10 mouse cellular contexts compared by ENCODE assay signal in the genomic region with DNA sequence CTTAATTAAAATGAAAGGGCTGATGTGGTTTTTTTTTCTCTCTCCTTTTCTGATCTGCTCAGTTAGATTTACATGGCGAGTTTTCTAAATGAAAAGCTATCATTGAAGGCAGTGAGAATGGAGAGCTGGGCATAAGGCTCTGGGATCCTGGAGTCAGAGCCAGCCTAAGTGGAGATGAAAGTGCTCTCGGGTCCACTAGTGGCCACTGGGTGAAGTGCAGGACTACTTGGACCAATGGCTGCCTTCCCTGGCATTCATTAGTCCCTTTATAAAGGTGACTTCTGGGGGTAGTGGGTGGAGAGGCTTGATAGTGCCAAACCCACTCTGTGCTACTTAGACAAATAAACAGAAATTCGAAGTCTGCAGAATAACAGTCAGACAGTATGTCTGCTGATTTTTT. TPM values are rescaled to one million over a fixed set of nuclear protein-coding genes. Genes with fewer than 3 reads are reported as not detected.
DNase-seq lines count a peak whose midpoint lies in the region; ATAC-seq and TF ChIP-seq lines count a peak whose summit lies in the region.
"Had no signal": no experiment of that assay in that cellular context is flagged by ENCODE, and none has a peak within 500 bp of the region (broad histone marks: within the 10 kb centered on the region; RNA-seq: fewer than 3 reads in every experiment).

No protein-coding gene starts in this region.

- no peak overlapping the region for H3K27ac ChIP-seq in forebrain, postnatal 0 days (ENCODE audit: low read depth, low read length)
- H3K27ac ChIP-seq in forebrain, embryonic 15.5 days (replicated peaks): no peak overlapping the region
- H3K27ac ChIP-seq in midbrain, embryonic 14.5 days (replicated peaks; ENCODE audit: low read depth, low read length): no peak overlapping the region
- no peak overlapping the region for H3K27ac ChIP-seq in midbrain, embryonic 11.5 days (ENCODE audit: low read depth, low read length)
- H3K27ac ChIP-seq: heart, embryonic 13.5 days; lung, embryonic 15.5 days had no signal

- no peaks in the 10 kb centered on the region for H3K9me3 ChIP-seq in forebrain, postnatal 0 days (ENCODE audit: low read length)
- H3K9me3 ChIP-seq in forebrain, embryonic 15.5 days: no peaks in the 10 kb centered on the region
- H3K9me3 ChIP-seq in midbrain, embryonic 14.5 days (ENCODE audit: control insufficient read depth, low read length): no peaks in the 10 kb centered on the region
- H3K9me3 ChIP-seq in midbrain, embryonic 11.5 days (ENCODE audit: control insufficient read depth, low read length): peaks cover 3% of the 10 kb centered on the region; the same call in 1 of the 2 replicates
- H3K9me3 ChIP-seq in megakaryocyte, embryonic 14.5 days: peaks cover 5% of the 10 kb centered on the region; the same call in 1 of the 2 replicates
- H3K9me3 ChIP-seq: lung, embryonic 15.5 days had no signal

- no peaks in the 10 kb centered on the region for H3K27me3 ChIP-seq in forebrain, postnatal 0 days (ENCODE audit: insufficient read depth, low read length)
- no peaks in the 10 kb centered on the region for H3K27me3 ChIP-seq in forebrain, embryonic 15.5 days
- H3K27me3 ChIP-seq in midbrain, embryonic 14.5 days (ENCODE audit: control insufficient read depth, insufficient read depth, low read length): no peaks in the 10 kb centered on the region
- H3K27me3 ChIP-seq in midbrain, embryonic 11.5 days (ENCODE audit: control insufficient read depth, insufficient read depth, low read length): no peaks in the 10 kb centered on the region
- no peaks in the 10 kb centered on the region for H3K27me3 ChIP-seq in megakaryocyte, embryonic 14.5 days (replicated peaks)
- H3K27me3 ChIP-seq: heart, embryonic 13.5 days; lung, embryonic 15.5 days had no signal

- no peak overlapping the region for H3K4me2 ChIP-seq in forebrain, postnatal 0 days (ENCODE audit: low read depth)
- no peak overlapping the region for H3K4me2 ChIP-seq in forebrain, embryonic 15.5 days (replicated peaks)
- H3K4me2 ChIP-seq in midbrain, embryonic 14.5 days (ENCODE audit: low read length): no peak overlapping the region
- no peak overlapping the region for H3K4me2 ChIP-seq in midbrain, embryonic 11.5 days
- H3K4me2 ChIP-seq: heart, embryonic 13.5 days; lung, embryonic 15.5 days had no signal

- DNase-seq in forebrain, postnatal 0 days: no peak
- peak; percentile 11 for DNase-seq in midbrain, embryonic 14.5 days
- no peak for DNase-seq in midbrain, embryonic 11.5 days (ENCODE audit: low spot score, missing footprints)
- peak; percentile 25 to 37 for DNase-seq in adrenal gland, postnatal 36 days
- no peak for DNase-seq in frontal cortex, postnatal 36 days (ENCODE audit: low spot score in 2 of 2)
- DNase-seq in c-Kit-positive CD71-positive TER-119-positive erythroid progenitor cells, embryonic 14.5 days (ENCODE audit: low spot score): no peak

- 86% methylated on average over 3 of the region's 3 CpGs for WGBS in forebrain, postnatal 0 days
- WGBS in forebrain, embryonic 15.5 days: 81% methylated on average over 3 of the region's 3 CpGs
- WGBS in midbrain, embryonic 14.5 days: 87% methylated on average over 3 of the region's 3 CpGs
- WGBS in midbrain, embryonic 11.5 days: 86% methylated on average over 3 of the region's 3 CpGs

- TF ChIP-seq CTCF in forebrain, postnatal 0 days (IDR thresholded peaks at IDR 0.05; ENCODE audit: low read depth): peak; percentile 37

- H3K9ac ChIP-seq in forebrain, postnatal 0 days: no peak overlapping the region
- H3K9ac ChIP-seq in forebrain, embryonic 15.5 days (replicated peaks): no peak overlapping the region
- H3K9ac ChIP-seq in midbrain, embryonic 14.5 days (replicated peaks; ENCODE audit: low read length): no peak overlapping the region
- no peak overlapping the region for H3K9ac ChIP-seq in midbrain, embryonic 11.5 days (ENCODE audit: low read length)
- H3K9ac ChIP-seq: heart, embryonic 13.5 days; lung, embryonic 15.5 days had no signal

- H3K36me3 ChIP-seq in forebrain, postnatal 0 days (ENCODE audit: insufficient read depth): no peaks in the 10 kb centered on the region
- H3K36me3 ChIP-seq in forebrain, embryonic 15.5 days: no peaks in the 10 kb centered on the region
- no peaks in the 10 kb centered on the region for H3K36me3 ChIP-seq in midbrain, embryonic 14.5 days (ENCODE audit: control insufficient read depth, insufficient read depth, low read length)
- no peaks in the 10 kb centered on the region for H3K36me3 ChIP-seq in midbrain, embryonic 11.5 days (ENCODE audit: control insufficient read depth, insufficient read depth, low read length)
- H3K36me3 ChIP-seq in megakaryocyte, embryonic 14.5 days (replicated peaks; ENCODE audit: low read length): peaks cover 50% of the 10 kb centered on the region
- H3K36me3 ChIP-seq: heart, embryonic 13.5 days; lung, embryonic 15.5 days had no signal

- H3K4me3 ChIP-seq in forebrain, postnatal 0 days (ENCODE audit: low read depth, low read length): no peak overlapping the region
- no peak overlapping the region for H3K4me3 ChIP-seq in forebrain, embryonic 15.5 days
- no peak overlapping the region for H3K4me3 ChIP-seq in midbrain, embryonic 14.5 days (replicated peaks; ENCODE audit: low read depth, low read length)
- no peak overlapping the region for H3K4me3 ChIP-seq in midbrain, embryonic 11.5 days (ENCODE audit: low read depth, low read length)
- peak overlapping the region; percentile 21 for H3K4me3 ChIP-seq in megakaryocyte, embryonic 14.5 days (replicated peaks)
- H3K4me3 ChIP-seq: heart, embryonic 13.5 days; lung, embryonic 15.5 days had no signal

- H3K4me1 ChIP-seq in forebrain, postnatal 0 days (ENCODE audit: insufficient read depth): no peaks in the 10 kb centered on the region
- no peaks in the 10 kb centered on the region for H3K4me1 ChIP-seq in forebrain, embryonic 15.5 days
- no peaks in the 10 kb centered on the region for H3K4me1 ChIP-seq in midbrain, embryonic 14.5 days (ENCODE audit: control insufficient read depth, insufficient read depth, low read length)
- H3K4me1 ChIP-seq in midbrain, embryonic 11.5 days (ENCODE audit: control insufficient read depth, insufficient read depth, low read length): no peaks in the 10 kb centered on the region
- H3K4me1 ChIP-seq in megakaryocyte, embryonic 14.5 days: peaks cover 53% of the 10 kb centered on the region
- H3K4me1 ChIP-seq: lung, embryonic 15.5 days had no signal

- ATAC-seq in forebrain, postnatal 0 days: no peak
- no peak for ATAC-seq in forebrain, embryonic 15.5 days (replicated peaks)
- no peak for ATAC-seq in midbrain, embryonic 14.5 days (ENCODE audit: low FRiP score, low TSS enrichment)
- ATAC-seq in midbrain, embryonic 11.5 days (ENCODE audit: low FRiP score): no peak

RNA-seq across cellular contexts. Expression of a gene that starts 5.0 kb away (rescaled TPM):
- total RNA-seq in forebrain, postnatal 0 days (2014; rRNA removed): 16.5 and 25.2 TPM in 2 replicates
- polyA plus RNA-seq in forebrain, postnatal 0 days (2015; fragmentation: Nextera tagmentation; extraction: Ambion mirVana): 7.6 and 11.5 TPM in 2 replicates
- polyA plus RNA-seq in forebrain, embryonic 15.5 days (2015; fragmentation: Nextera tagmentation; extraction: Ambion mirVana): 10.2 and 11.8 TPM in 2 replicates
- 0.22 and 10.6 TPM in 2 replicates for polyA plus RNA-seq in midbrain, embryonic 14.5 days (2014; fragmentation: Nextera tagmentation; extraction: Ambion mirVana)
- 13.5 and 15.7 TPM in 2 replicates for polyA plus RNA-seq in midbrain, embryonic 11.5 days (2014; fragmentation: Nextera tagmentation; extraction: Ambion mirVana)
- 10 to 100 TPM in 1 of 2 experiments, 1 to 10 TPM in 1; 9.6 to 17.7 TPM for total RNA-seq in adrenal gland, postnatal 36 days (2021)
- polyA plus RNA-seq in megakaryocyte, embryonic 14.5 days (2012; ENCODE audit: insufficient read depth, low replicate concordance): 3.0 and 30.4 TPM in 2 replicates

Comparison
In these comparisons a context has a peak if more than half of its experiments do, and no peak if none do; other contexts are left out.
1. DNase-seq: peak in midbrain, embryonic 14.5 days (single experiment) and adrenal gland, postnatal 36 days (2 of 2); none in forebrain, postnatal 0 days (single experiment), midbrain, embryonic 11.5 days (single experiment), frontal cortex, postnatal 36 days (0 of 2) and c-Kit-positive CD71-positive TER-119-positive erythroid progenitor cells, embryonic 14.5 days (single experiment).